Mouse (Mus musculus): ENCODE results near the gene Aldh3b1. TPM values are rescaled to one million over a fixed set of nuclear protein-coding genes. Genes with fewer than 3 reads are reported as not detected.

Aldh3b1 gene
- total and polyA plus RNA-seq, 2 experiments from 2014 or later, result 2.8 to 3.7 TPM

GRCm38 (mm10) chr19:3912337-3913204, 17.0 kb downstream of the Aldh3b1 start, which contains the start of gene Ndufs8:
Ndufs8 (minus strand) TSS chr19:3912774.
- H3K9me3 ChIP-seq (ENCODE audit: low read length), result no peaks in the 10 kb centered on the region
- WGBS, result under 1% methylated on average over 43 of the region's 43 CpGs
- peak; percentile 96 for ATAC-seq (ENCODE audit: low FRiP score)

GRCm38 (mm10) chr19:3910206-3910605, 19.4 kb downstream of the Aldh3b1 start:
- no peak overlapping the region for H3K9ac ChIP-seq (replicated peaks; ENCODE audit: low read length, poor library complexity, severe bottlenecking)
- H3K27me3 ChIP-seq (ENCODE audit: insufficient read depth, low read length), result no peaks in the 10 kb centered on the region
- peaks cover 16% of the 10 kb centered on the region; the same call in 1 of the 2 replicates for H3K36me3 ChIP-seq (ENCODE audit: insufficient read depth, low read length)
- DNase-seq (ENCODE audit: low spot score) (no peak), ATAC-seq (ENCODE audit: low FRiP score) (no peak)
- H3K4me3 ChIP-seq (ENCODE audit: low read depth, low read length), result no peak overlapping the region
- TF ChIP-seq CTCF (IDR thresholded peaks at IDR 0.05), result no peak
- WGBS, result 84% methylated on average over 5 of the region's 5 CpGs
- H3K4me1 ChIP-seq (ENCODE audit: insufficient read depth, low read length), result peaks cover 12% of the 10 kb centered on the region
- H3K9me3 ChIP-seq (ENCODE audit: low read length), result no peaks in the 10 kb centered on the region
- H3K4me2 ChIP-seq (ENCODE audit: low read depth, low read length, poor library complexity, severe bottlenecking), result no peak overlapping the region
- H3K27ac ChIP-seq (ENCODE audit: low read depth, low read length), result no peak overlapping the region

More at GRCm38 (mm10) chr19:3912337-3913204, 17.0 kb downstream of the Aldh3b1 start, which contains the start of gene Ndufs8:
- Histone ChIP-seq H3K4me1 (ENCODE audit: insufficient read depth, low read length) (peaks cover 8% of the 10 kb centered on the region), H3K27me3 (ENCODE audit: insufficient read depth, low read length) (no peaks in the 10 kb centered on the region), H3K9ac (replicated peaks; ENCODE audit: low read length, poor library complexity, severe bottlenecking) (peak within 1 kb of the TSS; percentile 60), H3K4me2 (ENCODE audit: low read depth, low read length, poor library complexity, severe bottlenecking) (peak within 1 kb of the TSS; percentile 74), H3K36me3 (ENCODE audit: insufficient read depth, low read length) (peaks cover 16% of the 10 kb centered on the region; the same call in 1 of the 2 replicates), H3K27ac (ENCODE audit: low read depth, low read length) (peak within 1 kb of the TSS; percentile 69), H3K4me3 (ENCODE audit: low read depth, low read length) (peak within 1 kb of the TSS; percentile 62)
- peak; percentile 34; the same call in 1 of the 2 replicates for TF ChIP-seq CTCF (IDR thresholded peaks at IDR 0.05)
- DNase-seq (ENCODE audit: low spot score), result peak; percentile 99

DNA sequence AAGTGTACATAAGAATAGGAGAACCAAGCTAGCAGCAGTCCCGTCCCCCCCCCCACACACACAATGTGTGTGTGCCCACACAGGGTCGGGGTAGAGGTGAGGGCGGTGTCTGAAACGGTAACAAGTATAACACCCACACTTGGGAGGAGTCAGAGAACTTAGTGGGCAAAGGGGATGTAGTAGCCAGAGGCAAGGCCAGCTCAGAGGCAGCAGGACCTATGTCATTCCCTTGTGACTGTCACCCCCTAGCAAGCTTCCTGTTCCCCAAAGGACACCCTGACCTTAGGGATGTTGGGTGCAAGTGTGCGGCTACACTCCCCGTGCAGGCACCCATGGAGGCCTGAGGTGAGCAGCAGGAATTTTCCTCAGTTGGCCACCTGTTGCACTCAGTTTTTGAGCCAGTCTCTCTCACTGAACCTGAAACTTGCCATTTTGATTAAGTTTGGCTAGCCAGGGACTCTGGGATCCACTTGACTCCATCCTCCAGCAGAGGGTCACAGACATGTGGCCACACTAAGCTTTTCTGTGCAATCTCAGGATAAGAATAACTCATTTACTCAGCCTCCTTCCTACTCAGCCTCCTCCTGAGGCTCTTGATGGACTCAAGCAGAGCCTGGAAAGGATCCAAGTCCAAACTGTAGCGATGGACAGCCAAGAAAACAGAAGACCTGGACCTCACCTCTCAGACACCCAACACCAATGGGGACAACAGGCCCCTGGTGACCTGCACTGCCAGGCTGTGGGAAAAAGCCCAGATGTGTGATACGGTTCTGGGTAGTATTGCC, 21.5 kb downstream of the Aldh3b1 start:
- Histone ChIP-seq H3K9ac (replicated peaks; ENCODE audit: low read length, poor library complexity, severe bottlenecking) (no peak overlapping the region), H3K27ac (ENCODE audit: low read depth, low read length) (no peak overlapping the region), H3K4me2 (ENCODE audit: low read depth, low read length, poor library complexity, severe bottlenecking) (no peak overlapping the region), H3K9me3 (ENCODE audit: low read length) (no peaks in the 10 kb centered on the region), H3K4me1 (ENCODE audit: insufficient read depth, low read length) (peaks cover 4% of the 10 kb centered on the region; the same call in 1 of the 2 replicates), H3K36me3 (ENCODE audit: insufficient read depth, low read length) (peaks cover 21% of the 10 kb centered on the region; the same call in 1 of the 2 replicates), H3K4me3 (ENCODE audit: low read depth, low read length) (no peak overlapping the region), H3K27me3 (ENCODE audit: insufficient read depth, low read length) (no peaks in the 10 kb centered on the region)
- TF ChIP-seq CTCF (IDR thresholded peaks at IDR 0.05), result no peak
- WGBS, result 91% methylated on average over 8 of the region's 8 CpGs
- ATAC-seq (ENCODE audit: low FRiP score) (no peak), DNase-seq (ENCODE audit: low spot score) (no peak)

DNA sequence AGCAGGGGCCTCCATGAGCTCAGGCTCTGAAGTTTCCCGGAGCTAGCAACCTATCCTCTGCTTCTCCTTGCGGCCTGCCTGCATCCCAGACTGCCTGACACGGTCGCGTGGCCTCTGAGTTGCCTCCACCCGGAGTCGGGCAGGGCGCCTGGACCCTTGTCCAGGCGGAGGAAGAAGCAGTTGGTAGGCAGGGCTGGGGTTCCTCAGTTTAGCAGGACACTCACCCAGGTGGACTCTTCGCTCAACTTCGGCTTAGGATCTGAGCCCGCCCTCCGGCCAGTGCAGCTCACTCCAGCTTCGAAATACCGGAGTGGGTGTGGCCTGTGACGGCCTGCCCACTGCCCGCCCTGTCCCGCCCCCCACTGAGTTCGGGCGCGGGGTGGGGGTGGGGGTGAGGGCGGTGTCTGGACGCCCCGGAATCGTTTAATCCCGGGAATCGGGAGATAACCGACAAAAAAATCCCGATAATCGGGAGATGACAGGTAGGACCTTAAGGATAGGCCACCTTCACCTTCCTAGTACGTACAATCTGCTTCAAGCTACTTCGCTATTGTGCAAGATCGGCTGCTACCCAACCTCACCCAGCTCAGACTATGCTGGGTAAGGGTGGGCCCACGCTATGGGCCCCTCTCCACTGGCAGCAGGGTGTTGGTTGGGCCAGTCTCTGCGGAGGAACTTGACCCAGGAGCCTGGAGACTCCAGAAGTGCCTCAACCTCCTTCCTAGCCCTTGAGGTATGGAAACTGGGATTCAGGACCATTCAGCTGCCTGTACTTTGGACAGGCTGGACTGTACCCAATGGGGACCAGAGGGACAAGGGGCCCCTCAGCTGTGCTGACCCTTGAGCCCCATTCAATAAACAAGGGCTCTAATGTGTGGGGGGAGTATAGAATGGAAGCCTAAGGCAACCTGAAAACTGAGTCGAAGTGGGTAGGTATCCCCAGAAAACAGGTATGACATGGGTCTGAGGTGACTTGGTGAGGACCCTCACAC, 22.5 kb downstream of the Aldh3b1 start, which contains the start of gene Tcirg1:
Gene Tcirg1, minus strand, starts transcription at position 339 of the 992 bp plus-strand sequence.
- peak; percentile 53 for DNase-seq (ENCODE audit: low spot score)
- TF ChIP-seq CTCF (IDR thresholded peaks at IDR 0.05), result no peak
- Histone ChIP-seq H3K4me1 (ENCODE audit: insufficient read depth, low read length) (peaks cover 4% of the 10 kb centered on the region; the same call in 1 of the 2 replicates), H3K36me3 (ENCODE audit: insufficient read depth, low read length) (peaks cover 24% of the 10 kb centered on the region; the same call in 1 of the 2 replicates), H3K9ac (replicated peaks; ENCODE audit: low read length, poor library complexity, severe bottlenecking) (peak within 1 kb of the TSS; percentile 54), H3K4me2 (ENCODE audit: low read depth, low read length, poor library complexity, severe bottlenecking) (peak within 1 kb of the TSS; percentile 86), H3K27ac (ENCODE audit: low read depth, low read length) (no peak within 1 kb of the TSS), H3K27me3 (ENCODE audit: insufficient read depth, low read length) (no peaks in the 10 kb centered on the region), H3K9me3 (ENCODE audit: low read length) (no peaks in the 10 kb centered on the region), H3K4me3 (ENCODE audit: low read depth, low read length) (peak within 1 kb of the TSS; percentile 44)
- WGBS, result 6% methylated on average over 36 of the region's 36 CpGs
- peak; percentile 69; the same call in 1 of the 2 replicates for ATAC-seq (ENCODE audit: low FRiP score)

GRCm38 (mm10) chr19:3906326-3906725, 23.3 kb downstream of the Aldh3b1 start:
- DNase-seq (ENCODE audit: low spot score) (no peak), ATAC-seq (ENCODE audit: low FRiP score) (no peak)
- Histone ChIP-seq H3K36me3 (ENCODE audit: insufficient read depth, low read length) (peaks cover 25% of the 10 kb centered on the region; the same call in 1 of the 2 replicates), H3K27ac (ENCODE audit: low read depth, low read length) (no peak overlapping the region), H3K27me3 (ENCODE audit: insufficient read depth, low read length) (no peaks in the 10 kb centered on the region), H3K9ac (replicated peaks; ENCODE audit: low read length, poor library complexity, severe bottlenecking) (peak overlapping the region; percentile 54), H3K4me3 (ENCODE audit: low read depth, low read length) (peak overlapping the region; percentile 44), H3K4me2 (ENCODE audit: low read depth, low read length, poor library complexity, severe bottlenecking) (peak overlapping the region; percentile 86), H3K9me3 (ENCODE audit: low read length) (no peaks in the 10 kb centered on the region), H3K4me1 (ENCODE audit: insufficient read depth, low read length) (peaks cover 4% of the 10 kb centered on the region; the same call in 1 of the 2 replicates)
- TF ChIP-seq CTCF (IDR thresholded peaks at IDR 0.05), result no peak
- WGBS, result 56% methylated on average over 10 of the region's 10 CpGs
